Mouse (Mus musculus) urinary bladder, postnatal 4 days (tissue): ENCODE measurements around the gene Rbm8a.
"Not testable (repeated sequence)": the region's sequence is repeated elsewhere in the genome, so short reads cannot be mapped to it uniquely, and the experiment has no call there.

Experiments
- DNase-seq, 2 experiments: peaks; one replicate each; pipeline ENCODE4 v3.0.0; 2021 to 2022; ENCODE audit warnings: low spot score in 2 of 2

The Rbm8a gene

GRCm38 (mm10) chr3:96603311-96603710, 26.4 kb upstream of the Rbm8a start:
- DNase-seq, result no peak

GRCm38 (mm10) chr3:96606007-96606406, 23.7 kb upstream of the Rbm8a start:
- DNase-seq, result not testable (repeated sequence)

- no peak for DNase-seq
These were observed 23.1 kb upstream of the Rbm8a start for GRCm38 (mm10) chr3:96606618-96607017.

GRCm38 (mm10) chr3:96617941-96618340, 11.8 kb upstream of the Rbm8a start:
- DNase-seq, result no peak

GRCm38 (mm10) chr3:96623201-96623600, 6.5 kb upstream of the Rbm8a start:
- DNase-seq, result no peak

- no peak for DNase-seq
These were observed 2.3 kb downstream of the Rbm8a start for GRCm38 (mm10) chr3:96632058-96632457.

GRCm38 (mm10) chr3:96634015-96634414, 4.3 kb downstream of the Rbm8a start:
- no peak for DNase-seq

- DNase-seq, result peak; percentile 89 to 90
These were observed 5.5 kb downstream of the Rbm8a start, which contains the start of the genes Pex11b and Gm42957 for GRCm38 (mm10) chr3:96634928-96635879. Pex11b (plus strand) TSS chr3:96635376. Gm42957 (plus strand) TSS chr3:96635474.

GRCm38 (mm10) chr3:96635906-96636305, 6.2 kb downstream of the Rbm8a start:
- DNase-seq, result no peak

GRCm38 (mm10) chr3:96636448-96636847, 6.7 kb downstream of the Rbm8a start:
- DNase-seq, result no peak

GRCm38 (mm10) chr3:96639219-96639618, 9.5 kb downstream of the Rbm8a start:
- DNase-seq, result no peak

- DNase-seq, result peak in 1 of 2 experiments; percentile 21
These were observed 15.4 kb downstream of the Rbm8a start, which contains the start of gene Itga10 for GRCm38 (mm10) chr3:96645018-96645649. Itga10 (plus strand) TSS chr3:96645584.

GRCm38 (mm10) chr3:96647365-96647764, 17.6 kb downstream of the Rbm8a start:
- no peak for DNase-seq

- DNase-seq, result no peak
These were observed 31.2 kb downstream of the Rbm8a start for GRCm38 (mm10) chr3:96660901-96661300.

GRCm38 (mm10) chr3:96662731-96663316, 33.1 kb downstream of the Rbm8a start:
- no peak for DNase-seq

- peak; percentile 72 to 85 for DNase-seq
These were observed 33.9 kb downstream of the Rbm8a start for GRCm38 (mm10) chr3:96663432-96664239.

GRCm38 (mm10) chr3:96665732-96666363, 36.1 kb downstream of the Rbm8a start:
- DNase-seq, result not testable (repeated sequence)

GRCm38 (mm10) chr3:96666916-96667315, 37.2 kb downstream of the Rbm8a start:
- DNase-seq, result no peak

GRCm38 (mm10) chr3:96667316-96667715, 37.6 kb downstream of the Rbm8a start:
- DNase-seq, result no peak

GRCm38 (mm10) chr3:96668424-96669067, 38.8 kb downstream of the Rbm8a start:
- no peak for DNase-seq
